Mouse (Mus musculus) liver, embryonic 11.5 days (tissue): ENCODE data around the gene Hus1b. TPM values are rescaled to one million over a fixed set of nuclear protein-coding genes. Genes with fewer than 3 reads are reported as not detected.

Experiments used
- ATAC-seq: fragments of 200-750 bp; cut with Nextera tagmentation; replicated peaks from 2 replicates; pipeline ENCODE4 v1.8.0; 2017; ENCODE audit warnings: moderate number of reproducible peaks, mild to moderate bottlenecking, moderate TSS enrichment, moderate library complexity; ENCODE audit not compliant: low FRiP score
- DNase-seq: peaks from one replicate; pipeline ENCODE4 v3.0.0-alpha.2; 2017; ENCODE audit warnings: low spot score
- H3K27ac ChIP-seq: fragments of 300-500 bp; sonication (generic); 2 replicates; pipeline ENCODE4 v1.5.1; 2014; ENCODE audit warnings: mild to moderate bottlenecking, low read depth, low read length, control low read depth
- H3K27me3 ChIP-seq: fragments of 300-500 bp; sonication (generic); replicated peaks from 2 replicates; pipeline ENCODE4 v1.6.1; 2014; ENCODE audit warnings: low read length, mixed read lengths; ENCODE audit not compliant: control insufficient read depth, insufficient read depth
- H3K36me3 ChIP-seq: fragments of 300-500 bp; sonication (generic); 2 replicates; pipeline ENCODE4 v1.6.1; 2014; ENCODE audit warnings: mild to moderate bottlenecking, low read length, moderate library complexity, mixed read lengths; ENCODE audit not compliant: control insufficient read depth, insufficient read depth
- H3K4me1 ChIP-seq: fragments of 300-500 bp; sonication (generic); replicated peaks from 2 replicates; pipeline ENCODE4 v1.6.1; 2014; ENCODE audit warnings: low read length, mixed read lengths; ENCODE audit not compliant: control insufficient read depth, insufficient read depth
- H3K4me2 ChIP-seq: fragments of 300-500 bp; sonication (generic); 2 replicates; pipeline ENCODE4 v1.6.1; 2014; ENCODE audit warnings: mild to moderate bottlenecking, control low read depth, moderate library complexity
- H3K4me3 ChIP-seq: fragments of 300-500 bp; sonication (generic); 2 replicates; pipeline ENCODE4 v1.5.1; 2014; ENCODE audit warnings: low read depth, low read length, control low read depth
- H3K9ac ChIP-seq: fragments of 300-500 bp; sonication (generic); 2 replicates; pipeline ENCODE4 v1.6.1; 2014; ENCODE audit warnings: low read depth, low read length, control low read depth
- H3K9me3 ChIP-seq: fragments of 300-500 bp; sonication (generic); 2 replicates; pipeline ENCODE4 v1.6.1; 2016; ENCODE audit warnings: low read length, inconsistent platforms, mixed read lengths; ENCODE audit not compliant: control insufficient read depth
- WGBS: fragments of 180-500 bp; shearing (Covaris S2); extraction: QIAGEN DNeasy Blood & Tissue Kit; methylation state at CpG from one replicate; pipeline ENCODE4 v1.1.7; 2014; 5-methylcytosine and 5-hydroxymethylcytosine counted together
- polyA plus RNA-seq: library from polyadenylated mRNA; unstranded; fragments of >200 nt; fragmentation: Nextera tagmentation; extraction: Ambion mirVana; gene quantifications from 2 replicates; pipeline ENCODE4 v1.2.1, GENCODE M21; 2014

The Hus1b gene
- polyA plus RNA-seq, 1 experiment from 2014 or later: not detected

DNA sequence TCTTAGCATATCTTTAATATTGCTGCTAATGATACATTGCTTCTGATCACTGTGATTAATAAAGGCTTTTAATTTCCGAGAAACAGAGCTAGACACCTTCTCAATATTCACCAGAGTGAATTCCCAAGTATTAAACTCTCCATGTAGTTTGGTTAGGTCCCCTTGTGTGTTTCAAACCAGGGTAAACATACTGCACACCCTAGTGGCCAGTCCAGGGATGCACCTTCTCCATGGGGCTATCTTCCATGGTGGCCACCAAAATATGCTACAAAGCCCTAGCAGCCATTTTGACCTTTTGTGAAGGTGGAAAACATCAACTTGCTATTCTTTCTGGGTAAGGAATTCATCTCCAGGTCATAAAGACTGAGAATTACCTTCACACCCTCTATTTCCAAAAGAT, 34.1 kb upstream of the Hus1b start:
- Histone ChIP-seq H3K4me1 (no peaks in the 10 kb centered on the region), H3K9me3 (no peaks in the 10 kb centered on the region), H3K27ac (no peak overlapping the region), H3K36me3 (no peaks in the 10 kb centered on the region), H3K27me3 (peaks cover under 1% of the 10 kb centered on the region), H3K4me3 (no peak overlapping the region), H3K4me2 (no peak overlapping the region), H3K9ac (no peak overlapping the region)
- DNase-seq: no peak
- no peak; the same call in 1 of the 2 replicates for ATAC-seq
- whole genome bisulfite sequencing: 32% methylated on average over 1 of the region's 1 CpGs

DNA sequence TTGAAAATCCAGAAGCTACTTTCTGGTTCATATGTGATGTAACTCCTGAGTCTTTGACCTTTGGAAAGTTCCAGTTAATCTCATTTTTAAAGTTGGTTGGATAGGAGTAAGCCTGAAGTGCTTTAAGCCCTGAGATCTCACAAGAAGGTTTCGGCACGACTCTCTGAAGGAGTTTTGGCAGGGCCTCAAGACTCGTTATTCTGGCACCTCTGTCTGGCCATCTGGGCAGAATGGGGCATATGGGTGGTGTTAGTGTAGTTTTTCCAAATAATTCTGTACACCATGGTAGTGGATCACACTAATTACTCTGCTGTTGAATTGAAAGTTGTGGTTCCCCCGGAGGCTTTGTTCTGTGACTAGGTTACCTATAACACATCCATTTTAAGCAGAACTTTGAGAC, 30.7 kb upstream of the Hus1b start:
- Histone ChIP-seq H3K27me3 (no peaks in the 10 kb centered on the region), H3K9me3 (no peaks in the 10 kb centered on the region), H3K27ac (no peak overlapping the region), H3K36me3 (no peaks in the 10 kb centered on the region), H3K9ac (no peak overlapping the region), H3K4me2 (no peak overlapping the region), H3K4me1 (no peaks in the 10 kb centered on the region), H3K4me3 (no peak overlapping the region)
- no peak for DNase-seq
- 80% methylated on average over 4 of the region's 4 CpGs for WGBS
- no peak for ATAC-seq

DNA sequence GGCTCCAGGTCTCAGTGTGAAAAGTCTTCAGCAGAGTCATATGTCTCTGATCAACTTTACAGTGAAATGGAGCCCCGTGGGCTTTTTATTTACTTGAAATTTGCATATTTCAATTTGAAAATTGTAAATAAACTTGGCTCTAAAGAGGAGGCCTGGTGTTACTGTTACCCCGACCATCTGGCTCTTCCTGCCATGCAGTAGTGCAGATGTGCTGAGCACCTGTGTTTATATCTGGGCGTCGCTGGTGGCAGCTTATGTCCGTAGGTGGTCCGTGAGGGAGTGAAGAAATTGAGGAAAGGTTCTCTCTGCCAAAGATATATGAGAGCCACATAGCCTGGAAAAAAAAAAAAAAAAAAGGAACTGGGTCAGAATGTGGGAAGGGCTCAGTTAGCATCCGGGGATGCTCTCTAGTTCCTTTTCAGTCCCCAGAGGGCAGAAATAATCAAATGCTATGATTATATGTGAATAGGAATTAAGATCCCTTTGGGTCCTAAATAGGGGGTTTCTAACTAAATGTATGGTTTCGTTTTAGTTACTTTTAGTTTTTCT, 29.1 kb upstream of the Hus1b start:
- 57% methylated on average over 8 of the region's 8 CpGs for WGBS
- Histone ChIP-seq H3K9ac (no peak overlapping the region), H3K9me3 (no peaks in the 10 kb centered on the region), H3K4me2 (no peak overlapping the region), H3K4me3 (no peak overlapping the region), H3K36me3 (no peaks in the 10 kb centered on the region), H3K27me3 (no peaks in the 10 kb centered on the region), H3K27ac (no peak overlapping the region), H3K4me1 (no peaks in the 10 kb centered on the region; the same call in 1 of the 2 replicates)
- DNase-seq (no peak), ATAC-seq (no peak)

DNA sequence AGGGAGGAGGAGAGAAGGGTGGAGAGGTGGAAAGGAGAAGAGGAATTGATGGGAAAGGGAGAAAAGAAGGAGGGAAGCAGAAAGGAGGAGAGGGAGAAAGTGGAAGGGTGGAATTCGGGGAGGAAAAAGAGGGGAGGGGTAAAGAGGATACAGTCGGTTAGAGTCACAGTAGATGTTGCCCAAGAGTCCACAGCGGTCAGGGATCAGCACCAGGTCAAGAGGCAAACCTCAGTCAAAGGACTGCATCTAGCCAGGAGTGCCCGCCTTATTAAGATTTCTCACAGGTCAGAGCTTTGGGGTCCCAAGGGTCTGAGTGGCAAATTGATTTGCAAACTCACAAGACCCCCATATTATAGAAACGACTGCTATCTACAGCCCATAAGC, 26.7 kb upstream of the Hus1b start:
- Histone ChIP-seq H3K4me3 (peak overlapping the region; percentile 85), H3K9me3 (no peaks in the 10 kb centered on the region), H3K4me1 (peaks cover 12% of the 10 kb centered on the region), H3K36me3 (no peaks in the 10 kb centered on the region), H3K4me2 (peak overlapping the region; percentile 63), H3K9ac (peak overlapping the region; percentile 89), H3K27me3 (no peaks in the 10 kb centered on the region), H3K27ac (no peak overlapping the region)
- DNase-seq: no peak
- ATAC-seq: peak; percentile 26; the same call in 1 of the 2 replicates
- WGBS: 19% methylated on average over 5 of the region's 5 CpGs

DNA sequence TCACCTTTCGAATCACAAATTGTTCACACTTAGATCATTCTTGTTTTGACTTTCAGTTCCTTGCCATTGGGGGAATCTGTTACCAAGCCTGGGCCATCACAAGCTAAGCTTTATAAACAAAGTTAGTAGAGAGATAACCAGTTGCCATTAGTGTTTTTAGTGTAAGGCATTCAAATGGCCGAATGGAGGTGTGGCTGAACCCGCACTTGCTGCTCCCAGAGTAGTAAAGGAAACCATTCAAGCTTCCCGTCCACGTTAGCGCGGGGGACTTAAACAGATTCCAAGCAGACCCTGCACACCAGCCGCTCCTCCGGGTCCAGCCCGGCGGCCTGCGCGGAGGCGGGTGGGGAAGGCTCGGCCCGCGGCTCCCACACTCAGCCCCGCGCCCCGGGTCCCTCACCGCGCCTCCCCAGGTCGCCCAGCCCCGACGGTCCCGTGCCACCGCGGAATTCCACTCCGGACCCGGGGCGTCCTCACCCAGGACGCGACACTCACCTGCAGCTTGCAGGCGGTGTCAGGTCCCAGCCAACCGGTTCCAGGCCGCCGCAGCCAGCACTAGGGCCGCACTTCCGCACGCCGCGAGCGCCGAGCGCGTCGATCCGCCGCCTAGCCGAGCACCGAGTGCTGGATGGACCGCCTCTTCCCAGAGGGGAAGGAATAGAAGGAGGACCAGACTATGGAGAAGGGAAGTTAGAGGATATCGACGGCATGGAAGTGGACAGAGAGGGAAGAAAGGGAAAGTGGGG, 26.1 kb upstream of the Hus1b start, which contains the start of the genes Exoc2 and Gm5447:
Gene Exoc2, minus strand, starts transcription at position 593 of the 746 bp plus-strand sequence.
Gene Gm5447, plus strand, starts transcription at position 704 of the 746 bp plus-strand sequence.
- peak; percentile 95 for ATAC-seq
- no peaks in the 10 kb centered on the region for H3K36me3 ChIP-seq
- H3K27ac ChIP-seq: peak within 1 kb of the TSS; percentile 65
- no peaks in the 10 kb centered on the region for H3K9me3 ChIP-seq
- H3K9ac ChIP-seq: peak within 1 kb of the TSS; percentile 89
- no peaks in the 10 kb centered on the region for H3K27me3 ChIP-seq
- peak; percentile 90 for DNase-seq
- peak within 1 kb of the TSS; percentile 63 for H3K4me2 ChIP-seq
- under 1% methylated on average over 53 of the region's 54 CpGs for WGBS
- H3K4me3 ChIP-seq: peak within 1 kb of the TSS; percentile 85
- peaks cover 12% of the 10 kb centered on the region for H3K4me1 ChIP-seq

DNA sequence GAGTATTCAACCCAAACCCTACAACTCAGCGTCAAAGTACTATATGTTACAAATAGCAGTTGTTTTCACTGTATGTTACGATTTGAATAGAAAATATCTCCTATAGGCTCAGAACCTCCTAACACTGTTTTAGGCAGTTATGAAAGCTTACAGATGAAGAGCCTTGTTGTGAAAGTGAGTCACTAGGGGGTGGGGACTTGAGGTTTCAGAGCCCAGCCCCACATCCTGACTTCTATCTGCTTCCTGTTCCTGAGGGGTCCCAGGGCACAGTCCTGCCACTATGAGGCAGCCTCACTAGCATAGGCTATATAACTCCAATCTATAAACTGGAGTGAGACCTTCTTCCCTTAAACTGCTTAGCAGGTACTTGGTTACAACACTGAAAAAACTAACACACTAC, 24.5 kb upstream of the Hus1b start:
- Histone ChIP-seq H3K36me3 (no peaks in the 10 kb centered on the region), H3K4me2 (peak overlapping the region; percentile 50), H3K4me3 (no peak overlapping the region), H3K4me1 (peaks cover 15% of the 10 kb centered on the region), H3K9ac (no peak overlapping the region), H3K27ac (no peak overlapping the region), H3K9me3 (no peaks in the 10 kb centered on the region), H3K27me3 (no peaks in the 10 kb centered on the region)
- DNase-seq (no peak), ATAC-seq (peak; percentile 53)
- WGBS: 66% methylated on average over 2 of the region's 2 CpGs

DNA sequence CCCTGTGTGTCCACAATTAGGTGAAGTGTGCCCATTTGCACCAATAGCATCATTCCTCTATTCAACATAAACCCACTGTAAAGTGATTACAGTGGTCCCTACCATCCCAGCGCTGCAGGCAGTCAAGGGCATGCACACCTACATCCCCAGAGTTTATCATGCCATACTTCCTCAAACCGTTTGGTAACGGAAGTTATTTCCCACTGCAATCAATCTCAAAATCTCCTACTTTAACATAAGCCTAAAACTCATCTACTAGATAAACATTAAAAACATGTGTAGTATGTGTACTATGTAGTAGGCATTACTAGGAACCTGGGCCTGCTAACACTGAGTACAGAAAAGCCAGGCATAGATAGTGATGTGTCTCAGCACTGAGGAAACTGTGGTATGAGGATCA, 23.5 kb upstream of the Hus1b start:
- H3K9ac ChIP-seq: no peak overlapping the region
- peaks cover 20% of the 10 kb centered on the region for H3K4me1 ChIP-seq
- H3K4me2 ChIP-seq: no peak overlapping the region
- H3K27ac ChIP-seq: no peak overlapping the region
- no peak for DNase-seq
- 58% methylated on average over 3 of the region's 3 CpGs for WGBS
- no peaks in the 10 kb centered on the region for H3K9me3 ChIP-seq
- ATAC-seq: no peak
- H3K27me3 ChIP-seq: no peaks in the 10 kb centered on the region
- H3K36me3 ChIP-seq: no peaks in the 10 kb centered on the region
- no peak overlapping the region for H3K4me3 ChIP-seq

DNA sequence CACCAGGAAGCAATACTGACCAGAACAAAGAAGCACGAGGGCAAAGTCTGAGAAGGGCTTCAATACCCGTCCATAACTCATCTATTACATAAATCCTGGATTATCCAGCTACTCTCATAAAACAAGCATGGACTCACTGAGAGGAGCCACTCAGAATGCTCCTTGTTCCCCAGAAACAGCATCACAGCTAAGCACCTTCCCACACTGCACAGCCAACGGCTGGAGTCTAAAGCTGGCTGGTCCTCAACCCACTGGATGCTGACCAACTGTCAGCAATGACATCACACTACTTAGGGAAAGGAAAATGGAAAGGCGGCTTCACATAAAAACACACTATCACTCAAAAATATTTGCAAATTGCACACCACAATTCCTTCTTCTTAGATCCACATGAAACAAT, 20.8 kb upstream of the Hus1b start:
- H3K9me3 ChIP-seq: no peaks in the 10 kb centered on the region
- no peaks in the 10 kb centered on the region for H3K27me3 ChIP-seq
- 68% methylated on average over 4 of the region's 4 CpGs for WGBS
- no peak overlapping the region for H3K9ac ChIP-seq
- no peaks in the 10 kb centered on the region for H3K36me3 ChIP-seq
- ATAC-seq: no peak
- no peak overlapping the region for H3K27ac ChIP-seq
- DNase-seq: no peak
- H3K4me1 ChIP-seq: peaks cover 20% of the 10 kb centered on the region
- H3K4me3 ChIP-seq: no peak overlapping the region
- no peak overlapping the region for H3K4me2 ChIP-seq

DNA sequence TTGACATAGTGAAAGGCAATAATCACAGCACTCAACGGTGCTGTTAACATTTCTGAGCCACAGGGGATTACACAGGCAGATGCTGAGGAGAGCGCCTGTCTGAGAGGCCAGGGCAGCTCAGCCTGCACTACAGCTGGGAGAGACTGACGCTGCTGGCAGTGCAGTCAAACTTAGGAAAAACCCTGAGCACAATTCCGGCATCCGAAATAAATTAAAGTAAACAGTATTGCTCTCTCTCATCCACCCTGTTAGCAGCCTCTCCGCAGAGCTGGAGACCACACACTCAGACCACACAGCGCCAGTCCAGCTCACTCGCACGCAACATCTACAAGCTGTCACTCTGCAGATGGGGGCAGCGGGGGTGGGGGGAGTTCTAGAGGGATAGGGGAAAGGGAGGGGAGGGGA, 18.9 kb upstream of the Hus1b start:
- no peaks in the 10 kb centered on the region for H3K27me3 ChIP-seq
- no peaks in the 10 kb centered on the region for H3K9me3 ChIP-seq
- peaks cover 20% of the 10 kb centered on the region for H3K4me1 ChIP-seq
- H3K36me3 ChIP-seq: no peaks in the 10 kb centered on the region
- no peak overlapping the region for H3K27ac ChIP-seq
- 42% methylated on average over 10 of the region's 10 CpGs for WGBS
- ATAC-seq (no peak), DNase-seq (no peak)
- no peak overlapping the region for H3K4me3 ChIP-seq
- peak overlapping the region; percentile 28; the same call in 1 of the 2 replicates for H3K4me2 ChIP-seq
- H3K9ac ChIP-seq: no peak overlapping the region
